Mouse (Mus musculus): Measurements from ENCODE around the gene Krtap3-3. TPM values are rescaled to one million over a fixed set of nuclear protein-coding genes. Genes with fewer than 3 reads are reported as not detected.
"Not testable (repeated sequence)": the region's sequence is repeated elsewhere in the genome, so short reads cannot be mapped to it uniquely, and the experiment has no call there.

Gene Krtap3-3
- total RNA-seq (2021) = not detected

- no peak for DNase-seq (ENCODE audit: low spot score in 2 of 2)
- intact Hi-C loops (cut with DNase I) = no loop called here
These were observed at the start of gene Krtap3-3 for GRCm38 (mm10) chr11:99550765-99551164. TSS of gene Krtap3-3 (minus strand) at chr11:99550865.

- intact Hi-C loops (cut with DNase I); DNase-seq (ENCODE audit: low spot score in 2 of 2): not testable (repeated sequence)
These were observed 47.1 kb upstream of the Krtap3-3 start, which contains the start of gene Krtap9-3 for GRCm38 (mm10) chr11:99597742-99598141. TSS of gene Krtap9-3 (minus strand) at chr11:99598105.

- intact Hi-C loops (cut with DNase I) = no loop called here
These were observed 40.3 kb upstream of the Krtap3-3 start, which contains the start of gene Krtap1-3 for GRCm38 (mm10) chr11:99590981-99591380. TSS of gene Krtap1-3 (minus strand) at chr11:99591339.

GRCm38 (mm10) chr11:99585096-99585495 is 34.4 kb upstream of the Krtap3-3 start:
- intact Hi-C loops (cut with DNase I) = no loop called here
- no peak for DNase-seq (ENCODE audit: low spot score in 2 of 2)

More at GRCm38 (mm10) chr11:99590981-99591380, 40.3 kb upstream of the Krtap3-3 start, which contains the start of gene Krtap1-3:
- DNase-seq (ENCODE audit: low spot score in 2 of 2) = no peak

GRCm38 (mm10) chr11:99583245-99583704 is 32.6 kb upstream of the Krtap3-3 start, which contains the start of gene Krtap1-4:
TSS of gene Krtap1-4 (minus strand) at chr11:99583654.
- no peak for DNase-seq (ENCODE audit: low spot score in 2 of 2)
- intact Hi-C loops (cut with DNase I) = no loop called here

- no peak for DNase-seq (ENCODE audit: low spot score in 2 of 2)
- intact Hi-C loops (cut with DNase I) = no loop called here
These were observed 30.9 kb upstream of the Krtap3-3 start for GRCm38 (mm10) chr11:99581564-99581963.

- no peak for DNase-seq (ENCODE audit: low spot score in 2 of 2)
- intact Hi-C loops (cut with DNase I) = no loop called here
These were observed 30.4 kb upstream of the Krtap3-3 start for GRCm38 (mm10) chr11:99581051-99581450.

GRCm38 (mm10) chr11:99580636-99581035 is 30.0 kb upstream of the Krtap3-3 start, which contains the start of gene Krtap1-5:
TSS of gene Krtap1-5 (minus strand) at chr11:99581016.
- intact Hi-C loops (cut with DNase I) = no loop called here
- no peak for DNase-seq (ENCODE audit: low spot score in 2 of 2)

- intact Hi-C loops (cut with DNase I) = loop anchor here (2.0 to 10.0 kb wide), 3 partner anchors 109 to 721 kb away; partner anchors contain the start of gene Krt10
- DNase-seq (ENCODE audit: low spot score in 2 of 2) = peak; percentile 53 to 55
These were observed 23.4 kb upstream of the Krtap3-3 start for GRCm38 (mm10) chr11:99574106-99574505.

GRCm38 (mm10) chr11:99573164-99573563 is 22.5 kb upstream of the Krtap3-3 start:
- intact Hi-C loops (cut with DNase I) = loop anchor here (10.0 kb wide), 2 partner anchors 188 to 722 kb away; partner anchors contain the start of gene Krt10
- DNase-seq (ENCODE audit: low spot score in 2 of 2) = no peak

GRCm38 (mm10) chr11:99566530-99566929 is 15.9 kb upstream of the Krtap3-3 start, which contains the start of gene Krtap3-1:
TSS of gene Krtap3-1 (minus strand) at chr11:99566630.
- no peak for DNase-seq (ENCODE audit: low spot score in 2 of 2)
- intact Hi-C loops (cut with DNase I) = no loop called here

GRCm38 (mm10) chr11:99562580-99562979 is 11.9 kb upstream of the Krtap3-3 start:
- DNase-seq (ENCODE audit: low spot score in 2 of 2) = no peak
- intact Hi-C loops (cut with DNase I) = no loop called here

GRCm38 (mm10) chr11:99559366-99559765 is 8.7 kb upstream of the Krtap3-3 start, which contains the start of gene Gm11939:
TSS of gene Gm11939 (minus strand) at chr11:99559466.
- intact Hi-C loops (cut with DNase I) = no loop called here
- no peak for DNase-seq (ENCODE audit: low spot score in 2 of 2)

GRCm38 (mm10) chr11:99557976-99558745 is 7.5 kb upstream of the Krtap3-3 start:
- intact Hi-C loops (cut with DNase I) = no loop called here
- DNase-seq (ENCODE audit: low spot score in 2 of 2) = no peak

- intact Hi-C loops (cut with DNase I) = no loop called here
- no peak for DNase-seq (ENCODE audit: low spot score in 2 of 2)
These were observed 6.1 kb upstream of the Krtap3-3 start, which contains the start of gene Krtap3-2 for GRCm38 (mm10) chr11:99556753-99557152. TSS of gene Krtap3-2 (minus strand) at chr11:99556853.

GRCm38 (mm10) chr11:99556195-99556594 is 5.5 kb upstream of the Krtap3-3 start:
- intact Hi-C loops (cut with DNase I) = no loop called here
- no peak for DNase-seq (ENCODE audit: low spot score in 2 of 2)

GRCm38 (mm10) chr11:99547892-99548291 is 2.8 kb downstream of the Krtap3-3 start:
- intact Hi-C loops (cut with DNase I) = no loop called here
- DNase-seq (ENCODE audit: low spot score in 2 of 2) = no peak

- intact Hi-C loops (cut with DNase I) = no loop called here
- peak; percentile 14 to 16 for DNase-seq (ENCODE audit: low spot score in 2 of 2)
These were observed 10.9 kb downstream of the Krtap3-3 start for GRCm38 (mm10) chr11:99539721-99540120.

- intact Hi-C loops (cut with DNase I) = no loop called here
- no peak for DNase-seq (ENCODE audit: low spot score in 2 of 2)
These were observed 29.3 kb downstream of the Krtap3-3 start, which contains the start of gene Krt39 for GRCm38 (mm10) chr11:99521288-99521860. TSS of gene Krt39 (minus strand) at chr11:99521338.

- DNase-seq (ENCODE audit: low spot score in 2 of 2) = no peak
- intact Hi-C loops (cut with DNase I) = no loop called here
These were observed 36.6 kb downstream of the Krtap3-3 start for GRCm38 (mm10) chr11:99514098-99514497.

All from left cerebral cortex, postnatal 36 days (tissue).